Mouse (Mus musculus) brain, adult 2 months (tissue): ENCODE measurements around the gene Gatb.
A peak's percentile ranks its signal among the peaks of the same experiment; 100 is the strongest.

Source experiments
- DNase-seq: peaks from one replicate; pipeline ENCODE4 v3.0.0; 2011; ENCODE audit warnings: low read depth, low spot score

Gene Gatb

DNA sequence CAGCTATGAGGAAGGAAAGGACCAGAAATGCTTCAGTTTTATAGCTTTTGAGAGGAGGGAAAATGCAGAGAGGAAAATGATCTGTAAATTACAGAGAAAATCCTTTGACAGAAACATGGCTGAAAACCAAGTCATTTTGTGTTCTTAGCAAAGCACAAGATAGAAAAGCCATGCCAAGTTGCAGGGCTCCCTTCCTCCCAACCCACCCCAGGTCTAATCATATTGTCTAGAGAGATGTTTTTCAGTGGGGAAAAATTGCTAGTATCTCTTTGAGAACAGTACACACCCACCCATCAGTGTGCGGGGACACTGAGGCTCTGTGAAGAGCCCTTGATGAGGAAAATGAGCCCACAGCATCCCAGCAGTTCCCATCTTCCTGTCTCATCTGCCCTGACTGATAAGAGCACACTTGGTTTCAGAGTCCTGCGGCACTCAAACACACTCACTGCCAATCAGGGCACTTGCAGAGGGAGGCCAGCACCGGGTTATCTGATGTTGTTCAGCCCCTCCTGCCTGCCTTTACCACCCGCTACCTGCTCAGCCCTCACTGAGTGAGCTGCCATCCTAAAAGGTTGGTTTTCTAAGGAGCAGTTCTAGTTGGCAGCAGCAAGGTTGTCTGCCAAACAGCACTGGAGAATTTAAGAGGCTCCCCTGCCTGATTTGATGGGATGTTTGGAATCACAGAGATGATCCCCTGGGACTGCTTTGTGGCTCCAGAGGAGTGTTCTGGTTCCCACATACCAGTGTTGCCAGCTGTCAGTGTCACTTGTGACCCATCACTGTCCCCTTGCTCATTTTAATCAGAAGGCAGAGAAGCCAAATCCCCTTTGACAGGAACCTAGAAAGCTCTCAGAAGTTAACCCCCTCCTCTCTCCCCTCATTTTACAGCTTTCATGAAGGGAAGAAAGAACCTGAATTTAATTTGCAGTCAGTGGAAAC, 79.1 kb downstream of the Gatb start:
- DNase-seq = peak; percentile 60

DNA sequence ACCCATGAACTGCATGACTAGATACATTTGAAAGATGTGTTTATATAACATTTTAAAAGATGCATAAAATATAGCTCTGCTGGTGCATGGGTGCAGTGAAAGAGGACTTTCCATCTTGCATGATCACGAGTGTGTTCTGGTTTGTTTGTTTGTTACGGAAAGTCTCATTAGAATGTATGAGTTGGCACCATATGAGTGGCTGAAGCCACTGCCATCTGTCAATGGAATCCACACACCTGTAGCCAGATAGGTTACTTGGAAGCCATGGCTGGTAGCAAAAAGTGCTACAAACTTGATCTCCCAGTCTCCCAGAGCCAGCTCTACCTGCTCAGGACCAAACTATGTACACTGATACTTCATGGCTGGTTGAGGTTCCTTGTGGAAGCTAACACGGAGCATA, 81.6 kb downstream of the Gatb start:
- no peak for DNase-seq

DNA sequence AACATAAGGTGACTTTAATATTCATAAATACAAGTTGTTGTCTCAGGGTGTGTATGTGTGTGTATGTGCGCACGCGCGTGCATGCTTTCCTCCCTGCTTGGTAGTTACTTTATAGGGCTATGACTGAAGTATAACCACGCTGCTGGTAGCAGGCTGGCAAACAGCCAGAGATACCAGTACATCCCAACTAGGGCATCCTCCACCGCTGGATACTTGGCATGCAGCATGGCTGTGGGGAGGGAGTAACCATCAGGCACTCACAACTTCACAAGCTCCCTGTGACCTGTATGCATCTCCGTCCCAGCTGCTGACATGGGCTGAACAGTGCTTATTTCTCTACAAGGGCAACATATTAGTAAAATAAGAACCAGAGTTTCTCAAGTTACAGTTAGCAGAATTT, 85.8 kb downstream of the Gatb start:
- DNase-seq = no peak

DNA sequence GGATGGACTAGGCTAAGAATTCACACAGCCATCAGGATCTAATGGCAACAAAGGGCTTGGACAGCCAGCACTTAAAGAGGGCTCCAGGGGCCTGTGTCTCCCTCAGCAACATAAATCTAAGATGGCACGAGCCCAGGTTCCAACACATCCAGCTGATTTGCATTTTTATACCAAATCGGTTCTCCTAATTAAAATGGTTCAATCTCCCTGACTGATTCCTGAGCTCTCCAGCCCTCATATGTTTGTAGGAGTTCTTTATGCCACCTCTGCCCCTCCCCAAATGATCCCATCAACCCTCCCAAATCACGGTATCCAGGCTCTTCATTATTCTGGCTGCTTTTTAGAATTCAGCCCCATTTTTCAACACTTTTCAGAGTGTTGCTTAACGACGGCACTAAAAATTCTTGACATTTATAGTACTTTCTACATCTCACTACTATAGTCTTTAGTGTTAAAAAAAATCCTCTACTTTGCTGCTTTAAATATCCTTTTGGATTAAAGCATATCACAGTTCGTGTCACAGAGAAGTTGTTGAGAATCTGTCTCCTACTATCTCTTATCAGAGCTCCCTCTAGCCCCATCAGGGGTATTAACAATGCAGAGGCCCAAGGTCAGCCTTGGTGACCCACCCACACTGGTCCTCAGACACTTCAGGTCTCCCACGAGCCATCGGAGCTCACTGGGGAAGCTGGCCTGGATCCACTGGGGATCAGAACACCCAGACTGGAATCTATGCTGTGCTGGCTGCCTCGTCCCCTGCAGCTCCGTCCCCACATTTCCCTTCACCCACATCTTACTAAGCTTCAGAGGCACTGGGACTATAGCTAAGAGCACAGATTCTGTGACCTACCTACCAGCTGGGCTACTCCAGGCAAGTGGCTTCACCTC, 88.3 kb downstream of the Gatb start:
- peak; percentile 63 for DNase-seq

DNA sequence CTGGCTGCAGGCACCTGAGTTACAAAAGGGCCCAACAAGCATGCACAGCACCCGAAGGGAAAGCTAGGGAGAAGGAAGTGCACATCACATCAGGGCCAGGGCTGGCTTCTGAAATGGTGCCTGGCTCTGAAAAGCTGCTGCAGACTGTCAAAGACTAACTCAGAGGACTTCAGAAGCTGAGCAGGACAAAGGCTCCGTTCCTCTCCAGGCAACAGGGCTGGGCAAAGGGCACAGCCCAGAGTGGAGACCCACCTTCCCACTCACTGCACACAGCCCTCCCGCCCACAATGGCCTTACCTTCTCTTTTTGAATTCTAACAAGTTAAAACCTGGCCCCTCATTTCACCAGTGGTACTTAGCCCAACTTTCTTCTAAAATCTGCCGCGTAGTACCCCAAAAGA, 89.9 kb downstream of the Gatb start:
- no peak for DNase-seq

DNA sequence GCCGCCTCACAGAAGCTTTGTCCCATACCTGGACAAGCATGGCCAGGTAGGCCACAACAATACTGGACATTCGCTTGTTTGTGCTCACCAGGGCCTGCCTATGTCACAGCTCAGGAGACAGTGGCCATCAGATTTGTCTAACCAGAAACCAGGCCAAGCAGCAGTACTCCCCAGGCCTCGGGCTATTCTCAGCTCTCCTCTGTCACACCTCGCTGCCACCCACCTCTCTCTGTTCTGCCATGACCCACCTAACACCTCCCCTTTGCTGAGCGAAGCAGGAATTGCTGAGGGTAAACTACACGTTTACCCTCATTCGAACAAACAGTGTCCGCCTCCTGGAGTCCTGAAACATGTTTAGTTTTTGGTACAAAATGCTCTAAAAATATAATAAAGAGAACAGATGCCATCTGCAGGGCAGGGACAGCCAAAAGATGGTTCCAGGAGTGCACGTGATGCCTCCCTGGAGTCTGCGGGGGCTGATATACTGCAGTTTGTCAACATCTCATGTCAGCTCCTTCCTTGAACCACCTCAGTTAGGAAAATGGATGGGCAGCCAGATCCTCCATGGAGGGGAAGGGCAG, 90.8 kb downstream of the Gatb start:
- peak; percentile 89 for DNase-seq

DNA sequence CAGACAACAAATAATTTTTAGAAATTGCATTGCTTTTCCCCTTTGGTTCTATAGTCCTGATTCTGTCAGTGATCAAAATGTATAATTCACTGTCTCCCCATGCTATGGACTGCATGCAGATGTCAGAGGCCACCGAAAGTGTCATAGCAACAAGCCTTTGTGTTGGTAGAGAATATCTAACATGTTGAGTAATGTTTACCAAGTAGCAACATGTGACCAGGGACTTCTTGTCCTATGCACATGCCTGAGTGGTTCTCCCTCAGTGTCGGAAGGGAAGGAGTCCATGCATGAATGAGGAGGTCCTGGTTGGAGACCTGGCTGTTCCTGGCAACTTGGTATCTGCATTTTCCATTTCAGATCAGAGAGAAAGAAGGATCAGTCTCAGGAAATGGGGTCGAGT, 92.2 kb downstream of the Gatb start:
- DNase-seq = no peak

DNA sequence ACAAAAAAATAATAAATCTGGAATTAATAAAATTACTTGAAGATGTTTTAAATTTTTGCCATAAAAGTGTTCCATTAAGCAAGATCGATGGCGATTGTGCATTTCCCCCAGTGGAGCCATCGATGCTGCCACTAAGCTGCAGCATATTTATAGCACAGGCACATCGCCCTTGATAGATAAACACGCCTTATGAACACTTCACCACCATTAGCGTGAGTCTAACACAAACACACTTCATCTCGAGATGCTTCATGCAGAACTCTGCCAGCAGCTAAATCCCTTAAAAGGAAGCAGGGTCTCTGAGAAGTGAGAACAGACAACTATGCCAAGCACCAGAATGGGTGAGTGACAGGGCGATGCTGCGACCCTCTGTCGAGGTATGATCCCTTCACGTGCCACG, 92.8 kb downstream of the Gatb start:
- no peak for DNase-seq

DNA sequence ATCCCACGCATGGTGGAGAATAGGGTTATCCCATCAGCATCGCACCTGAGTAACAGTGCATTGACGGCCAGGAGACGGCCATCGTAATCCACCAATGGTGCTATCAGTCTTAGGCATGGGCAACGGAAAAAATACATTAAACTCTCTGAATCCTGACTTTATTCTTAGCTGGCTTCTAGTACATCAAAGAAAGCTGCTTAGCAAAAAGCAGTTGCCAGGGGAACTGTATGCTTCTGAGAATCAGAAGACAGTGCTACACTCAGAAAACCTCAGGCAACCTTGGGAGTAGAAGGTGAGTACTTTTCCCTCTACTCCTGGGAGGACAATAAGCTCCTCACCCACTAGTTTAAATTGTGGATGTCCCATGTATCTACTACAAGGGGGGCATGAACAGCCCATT, 93.8 kb downstream of the Gatb start:
- peak; percentile 64 for DNase-seq

DNA sequence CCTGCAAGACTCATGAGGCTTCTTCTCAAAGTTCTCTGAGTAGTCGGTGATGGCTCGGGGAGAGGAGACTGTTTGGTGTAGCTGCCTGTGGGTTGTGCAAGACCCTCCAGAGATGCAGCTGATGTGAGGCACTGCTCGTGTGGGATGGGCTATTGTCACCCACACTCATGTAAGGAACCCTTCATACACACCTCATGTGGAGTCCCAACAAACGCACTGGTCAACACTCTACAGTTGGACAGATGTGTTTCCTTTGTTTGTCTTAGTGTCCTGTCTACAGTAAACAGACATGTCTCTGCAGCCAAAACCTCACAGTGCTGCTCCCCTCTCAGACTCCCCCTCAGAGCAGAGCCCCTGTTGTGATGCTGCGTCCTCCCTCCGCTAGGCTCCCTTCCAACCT, 95.9 kb downstream of the Gatb start:
- no peak for DNase-seq

DNA sequence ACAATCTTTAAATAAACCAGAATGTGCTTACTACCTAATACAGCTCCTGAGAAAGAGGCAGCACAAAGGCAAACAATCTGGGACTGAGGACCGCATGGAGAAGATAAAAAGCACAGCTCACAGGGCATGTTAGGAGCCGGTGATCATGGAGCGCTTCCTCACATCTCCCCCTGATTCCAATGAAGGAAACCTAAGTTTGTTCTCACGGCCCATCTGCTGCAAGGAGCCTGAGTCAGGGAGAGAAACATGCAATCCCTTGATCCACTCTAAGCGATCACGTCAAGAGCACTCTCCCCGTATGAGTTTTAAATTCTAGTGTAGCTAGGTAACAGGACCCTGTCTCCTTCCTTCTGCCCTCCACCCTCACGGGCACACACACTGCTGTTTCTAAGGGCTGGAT, 103.2 kb downstream of the Gatb start:
- peak; percentile 72 for DNase-seq

DNA sequence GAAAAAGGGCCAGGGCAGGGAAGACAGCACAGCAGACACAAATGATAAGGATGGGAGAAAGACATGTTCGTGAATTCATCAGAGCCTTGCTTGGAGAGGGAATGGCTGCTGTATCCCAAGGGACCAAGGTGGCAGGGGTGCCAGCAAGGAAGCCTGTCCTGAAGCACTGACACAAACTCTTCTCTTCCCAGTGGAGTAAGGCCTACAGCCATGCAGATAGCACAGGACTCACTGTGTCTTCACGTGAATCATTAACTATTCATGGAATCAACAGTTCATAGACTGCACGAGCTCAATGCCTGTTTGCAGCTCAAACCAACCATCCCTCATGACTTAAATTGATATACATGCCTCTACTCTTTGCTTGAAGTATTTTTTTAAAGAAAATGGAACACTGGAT, 104.0 kb downstream of the Gatb start:
- no peak for DNase-seq

DNA sequence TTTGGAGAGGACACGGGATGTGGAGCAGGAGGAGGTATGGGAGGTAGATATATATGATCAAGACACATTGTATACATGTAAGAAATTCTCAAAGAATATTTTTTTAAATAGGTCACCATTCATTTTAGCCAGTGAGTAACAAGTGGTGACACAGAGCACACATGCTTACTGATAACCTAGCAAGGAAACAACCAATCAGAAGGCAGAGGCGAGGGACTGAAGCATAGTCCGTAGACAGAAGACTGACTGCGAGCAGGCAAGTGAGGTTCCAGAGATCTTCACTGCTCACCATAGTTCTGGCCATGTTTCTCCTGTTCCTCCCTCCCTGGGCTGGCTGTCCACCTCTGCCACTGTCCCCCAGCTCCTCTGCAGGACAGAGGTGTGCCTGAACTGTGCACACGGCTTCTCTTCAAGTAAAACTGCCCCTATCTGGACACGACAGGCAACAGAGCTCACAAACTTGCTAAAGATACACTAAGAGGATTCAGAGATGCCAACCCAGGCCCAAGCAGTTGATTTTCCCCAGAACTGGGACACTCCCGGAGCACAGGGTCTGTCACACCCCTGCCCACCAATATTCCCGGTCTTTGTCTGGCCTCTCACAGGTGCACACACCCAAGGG, 105.5 kb downstream of the Gatb start:
- no peak for DNase-seq

DNA sequence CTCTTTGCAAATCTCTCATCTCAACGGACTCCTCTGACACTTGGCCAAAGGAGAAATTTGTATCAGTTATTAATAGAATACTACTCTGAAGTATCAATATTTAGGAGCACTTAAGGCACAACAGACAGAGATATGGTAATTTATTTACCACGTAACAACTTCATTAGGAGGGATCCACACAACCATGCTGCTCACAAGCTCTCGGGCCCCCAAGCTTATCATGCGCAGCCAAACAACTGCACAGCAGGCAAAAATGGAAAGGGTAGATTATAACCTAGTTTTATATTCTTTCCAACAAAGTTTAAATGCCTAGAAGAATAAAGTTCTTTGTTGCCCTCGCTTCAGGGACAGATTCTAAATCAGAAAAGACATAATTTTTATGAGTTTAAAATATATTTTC, 106.0 kb downstream of the Gatb start:
- no peak for DNase-seq

DNA sequence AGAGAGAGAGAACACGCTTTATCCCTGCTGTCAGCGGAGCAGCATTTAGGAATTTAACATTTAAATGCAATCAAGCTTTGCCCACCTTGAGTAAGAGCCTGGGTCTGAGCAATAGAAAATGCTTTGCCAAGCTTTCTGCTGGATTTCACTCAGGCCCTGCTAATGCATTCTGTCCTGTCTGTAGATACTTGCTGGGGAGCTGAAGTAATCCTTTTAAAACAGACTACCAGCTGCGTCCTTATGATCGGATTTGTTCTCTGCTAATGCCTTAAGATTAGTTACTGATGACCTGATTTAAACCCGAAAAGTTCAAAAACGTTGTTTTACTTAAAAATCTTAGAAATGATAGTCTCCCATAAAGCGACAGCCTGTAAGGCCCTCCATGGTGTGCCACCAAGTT, 107.2 kb downstream of the Gatb start:
- DNase-seq = no peak

DNA sequence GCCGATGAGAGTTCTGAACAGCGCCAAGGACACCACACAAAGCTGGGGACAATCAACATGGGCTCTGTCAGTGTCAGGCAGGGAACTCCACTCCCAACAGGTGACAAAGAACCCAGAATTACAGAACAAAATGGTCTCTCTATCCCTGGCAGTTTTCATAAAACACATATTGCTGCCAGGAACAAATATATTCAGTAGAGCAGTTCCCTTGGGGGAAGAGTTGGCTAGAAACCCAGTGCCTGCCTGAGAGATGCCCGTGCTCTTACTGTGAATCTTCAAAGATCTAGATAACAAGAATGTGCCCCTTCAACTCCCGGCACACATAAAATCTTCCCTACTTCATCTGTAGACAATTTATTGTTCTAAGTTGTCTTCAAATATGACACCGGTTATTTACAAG, 109.7 kb downstream of the Gatb start:
- peak; percentile 71 for DNase-seq

DNA sequence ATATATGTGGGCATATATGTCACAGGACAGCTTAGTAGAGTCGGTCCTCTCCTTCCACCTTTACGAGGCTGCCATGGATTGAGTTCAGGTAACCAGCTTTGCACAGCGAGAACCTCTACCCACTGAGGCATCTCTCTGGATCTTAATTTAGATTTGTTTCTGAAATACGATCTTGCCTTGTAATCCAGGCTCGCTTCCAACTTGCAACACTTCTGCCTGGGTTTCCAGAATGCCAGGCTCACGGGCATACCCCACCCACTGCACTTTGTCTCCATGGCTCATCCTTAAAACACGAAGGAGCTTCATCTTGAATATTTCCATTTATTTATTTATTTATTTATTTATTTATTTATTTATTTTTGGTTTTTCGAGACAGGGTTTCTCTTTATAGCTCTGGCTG, 111.4 kb downstream of the Gatb start:
- DNase-seq = peak; percentile 53

DNA sequence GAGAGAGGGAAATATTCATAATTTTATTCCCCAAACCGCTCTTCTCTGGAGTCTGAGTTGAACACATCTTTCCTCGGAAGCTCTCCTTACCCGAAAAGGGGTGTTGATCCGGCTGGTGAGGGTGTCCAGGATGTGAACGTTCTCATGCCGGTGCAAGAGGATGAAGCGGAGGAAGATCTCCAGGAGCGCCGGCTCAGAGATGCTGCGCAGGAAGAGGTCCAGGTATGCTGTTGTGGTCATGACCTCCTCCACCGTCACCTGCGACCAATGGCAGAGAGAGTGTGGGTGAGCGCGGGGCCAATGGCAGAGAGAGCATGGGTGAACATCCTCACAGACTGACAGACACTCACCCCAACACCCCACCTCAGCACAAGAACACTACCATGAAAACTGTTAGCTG, 114.4 kb downstream of the Gatb start:
- no peak for DNase-seq

DNA sequence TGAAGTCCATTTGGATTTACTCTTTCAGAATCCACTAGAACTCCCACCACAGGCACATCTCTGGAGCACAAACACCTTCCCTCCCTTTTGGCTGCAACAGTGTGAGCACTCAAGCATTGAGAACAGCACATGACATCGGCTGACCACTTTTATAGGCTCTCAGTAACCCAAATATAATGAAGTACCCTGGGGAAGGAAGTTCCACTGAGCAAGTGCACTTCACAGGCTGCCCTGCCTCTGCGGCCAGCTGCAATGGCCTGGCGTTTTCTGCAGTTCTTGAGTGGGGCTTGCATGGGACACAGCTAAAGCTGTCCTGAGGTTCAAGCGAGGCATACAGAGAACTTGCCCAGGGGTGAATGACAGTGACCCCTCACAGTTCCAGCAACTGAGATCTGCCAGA, 117.2 kb downstream of the Gatb start:
- no peak for DNase-seq

DNA sequence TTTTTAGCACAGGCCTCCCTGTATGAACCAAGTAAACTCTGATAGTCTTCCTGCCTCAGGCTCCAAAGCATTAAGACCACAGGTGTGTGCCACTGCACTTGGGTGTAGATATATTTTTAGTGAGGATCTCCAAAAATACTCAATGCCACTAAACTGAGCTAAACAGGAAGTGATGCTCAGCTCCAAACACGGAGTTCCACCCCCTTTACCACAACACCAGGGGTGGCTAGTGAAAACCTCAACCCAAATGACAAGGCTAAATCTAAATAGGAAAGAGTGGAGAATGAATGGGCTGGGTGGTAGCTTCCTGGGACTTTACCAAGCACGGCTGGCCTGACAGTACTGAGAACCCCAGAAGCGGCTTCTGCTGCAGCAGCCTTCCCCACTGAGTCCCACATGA, 119.1 kb downstream of the Gatb start:
- DNase-seq = no peak

DNA sequence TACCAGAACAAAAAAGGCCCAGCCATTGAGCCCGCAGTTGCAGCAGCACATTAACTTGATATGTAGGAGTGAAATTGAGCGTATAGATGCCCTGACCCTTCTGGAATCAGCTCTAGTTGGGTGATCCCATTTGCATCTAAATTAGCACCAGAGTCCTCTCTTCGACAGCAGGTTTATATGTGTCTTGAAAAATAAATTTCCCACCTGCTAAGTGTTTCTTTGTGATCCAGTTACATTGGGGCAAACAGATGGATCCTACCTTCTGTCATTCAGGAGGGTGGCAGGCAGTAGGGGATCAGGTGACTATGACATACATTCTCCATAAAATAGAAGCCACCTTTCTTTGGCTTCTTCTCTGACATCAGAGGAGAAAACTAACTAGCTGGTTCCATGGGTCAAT, 121.1 kb downstream of the Gatb start:
- DNase-seq = peak; percentile 60

DNA sequence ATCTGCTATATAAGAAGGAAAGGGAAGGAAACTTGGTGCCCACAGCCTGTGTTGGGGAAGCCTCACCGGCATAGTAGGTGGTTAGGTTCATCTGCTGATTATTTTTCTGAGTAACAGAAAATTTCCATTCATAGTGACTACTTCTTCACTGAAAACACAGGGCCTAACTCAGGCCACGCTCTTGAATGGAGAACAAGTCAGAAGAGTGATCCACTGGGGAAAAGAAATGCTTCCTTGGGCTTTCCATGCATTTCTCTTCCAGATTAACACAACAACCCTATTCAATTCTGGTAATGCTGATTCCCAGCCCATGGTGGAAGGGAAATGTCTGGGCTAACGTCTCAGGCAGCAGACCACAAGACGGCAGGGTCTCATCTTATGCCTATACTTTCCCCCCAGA, 124.6 kb downstream of the Gatb start:
- DNase-seq = no peak
